Mouse (Mus musculus): ENCODE measurements around the gene Thsd7b.

GRCm38 (mm10) chr1:129713571-129713970, 440.5 kb downstream of the Thsd7b start:
- TF ChIP-seq CTCF (conservative IDR thresholded peaks at IDR 0.05; ENCODE audit: insufficient read depth, insufficient read length, low read depth, low read length) (no peak), POLR2A (IDR thresholded peaks at IDR 0.05; ENCODE audit: low read depth, low read length) (no peak)
